Mouse (Mus musculus): ENCODE results near the gene Irf6.
A peak's percentile ranks its signal among the peaks of the same experiment; 100 is the strongest.

GRCm38 (mm10) chr1:193208178-193208577 lies 55.3 kb downstream of the Irf6 start:
- TF ChIP-seq CTCF (conservative IDR thresholded peaks at IDR 0.05; ENCODE audit: insufficient read depth, insufficient read length, low read depth, low read length) (peak; percentile 97), POLR2A (IDR thresholded peaks at IDR 0.05; ENCODE audit: low read depth, low read length) (no peak)

All from kidney, adult 2 months (tissue).